Mouse (Mus musculus): ENCODE data around the gene Zbtb1. TPM values are rescaled to one million over a fixed set of nuclear protein-coding genes. Genes with fewer than 3 reads are reported as not detected.
A peak's percentile ranks its signal among the peaks of the same experiment; 100 is the strongest.
"Not testable (repeated sequence)": the region's sequence is repeated elsewhere in the genome, so short reads cannot be mapped to it uniquely, and the experiment has no call there.

Gene Zbtb1
- polyA plus RNA-seq, 1 experiment from 2014 or later = 8.2 TPM

DNA sequence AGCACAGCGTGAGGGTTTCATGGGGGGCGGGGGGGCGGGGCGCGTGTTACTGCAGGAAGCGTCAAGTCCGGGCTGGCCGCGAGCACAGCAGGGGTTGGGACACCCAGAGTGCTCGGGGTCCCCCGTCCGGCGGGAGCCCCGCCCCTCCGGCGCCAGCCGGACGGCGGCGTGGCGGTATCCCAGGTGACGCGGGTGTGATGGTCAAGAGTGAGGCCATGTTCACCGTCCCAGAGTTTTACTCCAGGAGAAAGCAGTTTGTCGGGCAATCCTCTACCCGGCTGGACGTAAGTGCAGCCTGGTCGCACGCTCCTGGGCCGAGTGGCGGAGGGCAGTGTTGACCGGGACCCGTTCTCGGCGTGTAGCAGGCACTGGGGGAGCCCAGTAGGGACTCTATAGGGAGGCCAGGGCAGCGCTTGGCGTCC lies 47.4 kb downstream of the Zbtb1 start, which contains the start of gene Ppp1r36:
Gene Ppp1r36 (plus strand): TSS at position 106 of the 422 bp plus-strand sequence.
- Histone ChIP-seq H3K27me3 (replicated peaks) (peaks cover 34% of the 10 kb centered on the region), H3K9me3 (replicated peaks) (0 out of 2 replicates have a peak, but pooled peaks cover 7% of the 10 kb centered on the region), H3K4me1 (peaks cover 16% of the 10 kb centered on the region), H3K27ac (no peak within 1 kb of the TSS), H3K4me3 (peak within 1 kb of the TSS; percentile 42), H3K9ac (peak within 1 kb of the TSS; percentile 27; the same call in 1 of the 2 replicates), H3K4me2 (peak within 1 kb of the TSS; percentile 70), H3K36me3 (no peaks in the 10 kb centered on the region)
- 5% methylated on average over 37 of the region's 37 CpGs for WGBS (ENCODE audit: insufficient replicate concordance)
- peak; percentile 70; the same call in 1 of the 2 replicates for ATAC-seq

DNA sequence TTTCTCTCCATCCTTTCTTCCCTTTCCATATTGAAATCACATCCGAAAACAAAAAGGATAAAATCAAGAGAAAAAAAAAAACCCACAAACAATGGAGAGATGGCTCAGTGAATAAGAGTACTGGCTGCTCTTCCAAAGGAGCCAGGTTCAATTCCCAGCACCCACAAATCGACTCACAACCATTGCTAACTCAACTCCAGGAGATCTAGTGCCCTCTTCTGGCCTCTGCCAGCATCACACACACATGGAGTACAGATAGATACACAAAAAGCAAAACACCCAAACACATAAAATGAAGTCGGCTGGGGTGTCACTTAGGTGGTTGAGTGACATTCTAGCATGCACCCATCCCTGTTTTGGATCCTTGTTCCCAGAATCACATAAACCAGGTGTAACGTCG lies 48.3 kb downstream of the Zbtb1 start:
- Histone ChIP-seq H3K4me2 (no peak overlapping the region), H3K9ac (no peak overlapping the region), H3K36me3 (no peaks in the 10 kb centered on the region), H3K9me3 (replicated peaks) (0 out of 2 replicates have a peak, but pooled peaks cover 7% of the 10 kb centered on the region), H3K4me3 (no peak overlapping the region), H3K4me1 (peaks cover 16% of the 10 kb centered on the region), H3K27me3 (replicated peaks) (peaks cover 34% of the 10 kb centered on the region), H3K27ac (no peak overlapping the region)
- 78% methylated on average over 5 of the region's 5 CpGs for WGBS (ENCODE audit: insufficient replicate concordance)
- no peak for ATAC-seq

DNA sequence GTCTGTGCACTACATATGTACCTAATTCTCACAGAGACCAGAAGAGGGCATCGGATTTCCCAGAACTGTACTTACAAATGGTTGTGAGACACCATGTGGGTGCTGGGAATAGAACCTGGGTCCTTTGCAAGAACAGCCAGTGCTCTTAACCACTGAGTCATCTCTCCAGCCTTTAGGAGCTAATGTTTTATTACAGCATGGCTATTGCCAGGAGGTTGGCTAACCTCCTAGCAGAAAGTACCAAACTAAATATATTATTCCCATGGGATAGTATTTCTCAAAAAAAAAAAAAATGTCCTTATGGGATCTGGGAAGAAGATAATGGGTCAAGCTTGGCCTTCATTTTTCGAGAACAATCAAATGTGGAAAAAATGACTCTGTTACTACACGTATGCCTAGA lies 55.2 kb downstream of the Zbtb1 start:
- H3K36me3 ChIP-seq = no peaks in the 10 kb centered on the region
- H3K9me3 ChIP-seq (replicated peaks) = no peaks in the 10 kb centered on the region; the same call in 1 of the 2 replicates
- H3K27me3 ChIP-seq (replicated peaks) = peaks cover 22% of the 10 kb centered on the region
- no peaks in the 10 kb centered on the region for H3K4me1 ChIP-seq
- no peak overlapping the region for H3K9ac ChIP-seq
- H3K27ac ChIP-seq = no peak overlapping the region
- no peak overlapping the region for H3K4me2 ChIP-seq
- no peak overlapping the region for H3K4me3 ChIP-seq
- 68% methylated on average over 3 of the region's 3 CpGs for WGBS (ENCODE audit: insufficient replicate concordance)
- ATAC-seq = no peak

DNA sequence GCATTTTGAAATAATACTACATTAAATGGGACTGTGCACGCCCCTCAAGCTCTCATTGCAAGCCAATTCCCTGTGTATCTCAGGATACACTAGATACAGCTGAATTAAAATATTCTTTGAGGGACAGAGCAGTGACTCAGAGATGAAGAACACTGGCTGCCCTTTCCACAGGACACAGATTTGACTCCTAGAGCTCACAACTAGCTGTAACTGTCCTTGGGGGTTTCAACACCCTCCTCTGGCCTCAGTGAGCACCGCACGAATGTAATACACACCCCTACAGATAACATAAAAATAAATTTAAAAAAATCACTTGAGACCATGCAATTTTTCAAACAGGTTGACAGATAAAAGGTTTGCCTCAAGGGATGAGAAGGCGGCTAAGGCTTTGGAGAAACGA lies 57.5 kb downstream of the Zbtb1 start:
- 40% methylated on average over 5 of the region's 5 CpGs for WGBS (ENCODE audit: insufficient replicate concordance)
- no peak overlapping the region for H3K4me3 ChIP-seq
- no peaks in the 10 kb centered on the region for H3K4me1 ChIP-seq
- no peak overlapping the region for H3K27ac ChIP-seq
- no peak for ATAC-seq
- H3K27me3 ChIP-seq (replicated peaks) = peaks cover 26% of the 10 kb centered on the region
- H3K36me3 ChIP-seq = no peaks in the 10 kb centered on the region
- H3K9ac ChIP-seq = no peak overlapping the region
- H3K4me2 ChIP-seq = no peak overlapping the region
- no peaks in the 10 kb centered on the region; the same call in 1 of the 2 replicates for H3K9me3 ChIP-seq (replicated peaks)

DNA sequence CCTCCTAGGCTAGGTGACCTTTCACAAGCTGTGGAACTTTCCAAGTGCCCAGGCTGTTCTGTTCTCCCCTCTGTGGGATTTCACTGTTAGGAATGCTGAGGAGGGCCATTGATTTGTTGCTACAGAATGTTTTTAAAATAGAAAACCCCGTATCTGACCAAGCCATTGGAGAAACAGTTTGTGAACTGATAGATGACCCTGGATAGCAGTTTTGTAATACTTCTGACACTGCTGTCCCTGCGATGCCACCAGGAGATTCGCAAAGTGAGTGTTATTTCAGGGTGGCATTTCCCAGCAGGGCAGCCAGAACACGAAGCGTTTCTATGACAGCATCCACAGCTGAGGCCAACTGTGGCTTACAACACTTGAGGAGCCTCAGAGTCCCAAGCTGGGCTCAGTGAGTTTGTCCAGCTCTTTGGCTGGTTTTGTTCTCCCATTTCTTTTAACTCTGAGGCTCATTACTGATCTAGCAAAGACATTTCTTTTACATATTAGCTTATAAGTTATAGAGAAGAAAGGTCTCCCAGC lies 60.9 kb downstream of the Zbtb1 start:
- Histone ChIP-seq H3K4me3 (no peak overlapping the region), H3K27me3 (replicated peaks) (peaks cover 53% of the 10 kb centered on the region), H3K9ac (no peak overlapping the region), H3K27ac (no peak overlapping the region), H3K9me3 (replicated peaks) (no peaks in the 10 kb centered on the region), H3K36me3 (no peaks in the 10 kb centered on the region), H3K4me2 (no peak overlapping the region), H3K4me1 (no peaks in the 10 kb centered on the region)
- no peak for ATAC-seq
- 45% methylated on average over 5 of the region's 5 CpGs for WGBS (ENCODE audit: insufficient replicate concordance)

DNA sequence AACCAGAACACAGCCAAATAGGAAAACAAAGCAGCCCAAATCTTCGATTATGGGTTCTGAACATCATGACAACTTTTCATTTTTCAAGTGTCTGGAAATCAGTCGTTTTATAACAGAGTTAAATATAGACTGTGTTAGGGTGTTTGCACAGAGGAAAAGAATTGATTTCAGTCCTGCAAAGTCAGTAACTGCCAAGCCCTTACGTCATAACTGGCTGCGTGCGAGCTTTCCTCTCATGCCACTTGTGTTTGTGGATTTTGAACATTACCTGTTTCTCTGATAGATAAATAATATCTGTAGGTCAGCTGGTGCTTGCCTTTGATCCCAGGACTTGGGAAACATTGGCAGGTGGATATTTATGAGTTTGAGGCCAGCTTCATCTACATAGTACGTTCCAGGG lies 61.4 kb downstream of the Zbtb1 start:
- Histone ChIP-seq H3K4me3 (no peak overlapping the region), H3K27me3 (replicated peaks) (peaks cover 53% of the 10 kb centered on the region), H3K27ac (no peak overlapping the region), H3K4me1 (no peaks in the 10 kb centered on the region), H3K9me3 (replicated peaks) (no peaks in the 10 kb centered on the region), H3K36me3 (no peaks in the 10 kb centered on the region), H3K9ac (no peak overlapping the region), H3K4me2 (no peak overlapping the region)
- ATAC-seq = no peak
- 69% methylated on average over 6 of the region's 6 CpGs for WGBS (ENCODE audit: insufficient replicate concordance)

DNA sequence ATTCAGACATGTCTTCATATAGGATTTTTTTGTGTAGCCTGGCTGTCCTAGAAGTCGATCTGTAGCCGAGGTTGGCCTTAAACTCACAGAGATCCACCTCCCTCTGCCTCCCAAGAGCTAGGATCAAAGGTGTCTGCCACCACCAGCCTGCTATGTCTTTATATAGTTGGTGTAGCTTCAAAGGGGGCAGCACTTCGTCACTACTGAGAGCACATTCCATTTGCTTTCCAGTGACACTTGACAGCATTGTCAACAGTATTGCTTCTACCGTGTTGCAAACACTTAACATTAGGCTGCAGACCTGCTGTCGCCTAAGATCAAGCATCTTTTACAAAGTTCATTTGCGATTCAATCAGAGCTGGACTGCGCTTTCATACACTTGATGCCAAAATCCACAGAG lies 64.0 kb downstream of the Zbtb1 start:
- 38% methylated on average over 7 of the region's 7 CpGs for WGBS (ENCODE audit: insufficient replicate concordance)
- no peak overlapping the region for H3K4me2 ChIP-seq
- ATAC-seq = no peak

DNA sequence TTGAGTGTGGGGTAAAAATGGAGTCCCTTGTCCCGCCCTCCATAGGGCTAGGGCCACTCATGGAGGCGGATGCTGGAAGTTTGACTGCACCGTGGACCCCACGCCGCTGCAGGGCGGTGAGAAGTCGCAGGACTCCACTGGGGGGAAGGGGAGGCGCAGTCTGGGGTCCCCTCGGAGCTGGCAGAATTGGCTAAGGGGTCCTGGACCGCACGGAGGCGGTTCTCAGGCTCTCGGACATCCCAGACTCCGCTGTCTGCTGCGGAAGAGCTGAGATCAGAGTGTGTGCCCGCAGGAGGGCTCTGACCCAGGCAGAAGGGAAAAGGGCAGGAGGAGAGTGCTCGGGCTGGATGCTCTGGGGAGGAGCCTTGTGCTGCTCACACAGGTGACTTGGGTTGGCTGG lies 65.0 kb downstream of the Zbtb1 start:
- H3K9me3 ChIP-seq (replicated peaks) = no peaks in the 10 kb centered on the region
- no peaks in the 10 kb centered on the region for H3K4me1 ChIP-seq
- H3K36me3 ChIP-seq = no peaks in the 10 kb centered on the region
- H3K4me2 ChIP-seq = peak overlapping the region; percentile 54
- H3K4me3 ChIP-seq = peak overlapping the region; percentile 36
- peaks cover 54% of the 10 kb centered on the region for H3K27me3 ChIP-seq (replicated peaks)
- WGBS (ENCODE audit: insufficient replicate concordance) = 4% methylated on average over 17 of the region's 17 CpGs
- no peak for ATAC-seq
- H3K27ac ChIP-seq = no peak overlapping the region
- H3K9ac ChIP-seq = no peak overlapping the region

More for the DNA sequence above, 64.0 kb downstream of the Zbtb1 start:
- H3K9ac ChIP-seq = no peak overlapping the region
- no peaks in the 10 kb centered on the region for H3K36me3 ChIP-seq
- H3K4me1 ChIP-seq = no peaks in the 10 kb centered on the region
- no peak overlapping the region for H3K27ac ChIP-seq
- no peaks in the 10 kb centered on the region for H3K9me3 ChIP-seq (replicated peaks)
- H3K27me3 ChIP-seq (replicated peaks) = peaks cover 54% of the 10 kb centered on the region
- H3K4me3 ChIP-seq = no peak overlapping the region

DNA sequence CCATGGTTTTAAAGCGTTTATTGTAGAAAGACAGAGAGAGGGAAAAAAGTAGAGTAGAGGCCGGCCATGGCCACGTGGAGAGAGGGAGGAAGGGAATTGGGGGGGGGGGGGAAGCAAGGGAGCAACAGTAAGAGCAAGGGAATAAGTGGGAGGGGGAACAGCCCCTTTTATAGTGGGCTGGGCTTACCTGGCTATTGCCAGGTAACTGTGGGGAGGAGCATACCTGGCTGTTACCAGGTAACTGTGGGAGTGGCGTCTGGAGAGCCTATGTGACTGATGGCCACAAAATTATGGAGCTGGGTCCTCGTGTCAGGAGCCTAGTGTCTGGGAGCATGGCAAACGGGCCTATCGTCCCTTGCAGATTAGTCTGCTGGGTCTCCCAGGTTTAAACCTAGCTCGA lies 65.5 kb downstream of the Zbtb1 start:
- Histone ChIP-seq H3K4me2 (peak overlapping the region; percentile 54; the same call in 1 of the 2 replicates), H3K27me3 (replicated peaks) (peaks cover 54% of the 10 kb centered on the region), H3K27ac (no peak overlapping the region), H3K36me3 (no peaks in the 10 kb centered on the region), H3K4me1 (no peaks in the 10 kb centered on the region), H3K9me3 (replicated peaks) (no peaks in the 10 kb centered on the region), H3K9ac (no peak overlapping the region), H3K4me3 (no peak overlapping the region)
- WGBS (ENCODE audit: insufficient replicate concordance) = 45% methylated on average over 8 of the region's 8 CpGs
- no peak for ATAC-seq

DNA sequence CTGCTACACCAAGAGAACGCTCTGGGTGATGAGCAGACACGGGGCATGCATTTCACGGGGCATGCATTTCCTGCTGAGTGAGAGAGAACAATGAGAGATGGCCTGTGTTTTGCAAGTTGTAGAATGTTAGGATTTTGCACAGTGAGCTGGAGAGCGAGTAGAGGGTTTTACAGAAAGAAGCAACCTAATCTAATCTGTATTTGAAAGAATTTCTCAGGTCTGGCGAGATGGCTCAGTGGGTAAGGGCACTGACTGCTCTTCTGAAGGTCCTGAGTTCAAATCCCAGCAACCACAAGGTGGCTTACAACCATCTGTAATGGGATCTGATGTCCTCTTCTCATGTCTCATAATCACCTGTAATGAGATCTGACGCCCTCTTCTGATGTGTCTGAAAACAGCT lies 73.4 kb downstream of the Zbtb1 start:
- not testable (repeated sequence) for H3K36me3 ChIP-seq; H3K4me2 ChIP-seq; H3K27ac ChIP-seq; H3K27me3 ChIP-seq (replicated peaks); H3K4me3 ChIP-seq; ATAC-seq; H3K4me1 ChIP-seq; H3K9ac ChIP-seq; H3K9me3 ChIP-seq (replicated peaks)
- WGBS (ENCODE audit: insufficient replicate concordance) = 67% methylated on average over 6 of the region's 6 CpGs

DNA sequence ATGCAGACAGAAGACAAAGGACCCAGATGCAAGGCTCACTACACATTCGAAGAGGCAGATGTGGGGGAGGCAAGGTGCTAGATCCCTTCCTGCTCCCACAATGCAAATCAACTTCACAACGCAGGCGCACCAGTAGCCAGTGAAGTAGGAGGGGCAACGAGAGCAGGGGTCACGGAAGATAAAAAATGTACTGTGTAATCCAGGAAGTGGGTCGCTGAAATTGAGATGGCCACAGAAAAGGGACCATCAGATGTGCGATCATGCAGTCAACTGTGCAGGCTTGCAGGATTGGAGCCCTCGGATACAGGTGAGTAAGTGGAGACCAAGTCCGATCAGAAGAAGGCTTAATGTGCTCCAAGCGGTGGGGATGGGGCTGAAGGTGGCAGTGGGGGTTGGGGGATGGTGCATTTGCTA lies 74.3 kb downstream of the Zbtb1 start:
- no peak overlapping the region for H3K27ac ChIP-seq
- H3K9ac ChIP-seq = 0 out of 2 replicates have a peak overlapping the region, but pooled peaks have one; percentile 17
- peak overlapping the region; percentile 41 for H3K4me2 ChIP-seq
- no peaks in the 10 kb centered on the region for H3K36me3 ChIP-seq
- H3K4me3 ChIP-seq = peak overlapping the region; percentile 48
- 39% methylated on average over 10 of the region's 10 CpGs for WGBS (ENCODE audit: insufficient replicate concordance)
- peaks cover 10% of the 10 kb centered on the region for H3K4me1 ChIP-seq
- no peaks in the 10 kb centered on the region for H3K27me3 ChIP-seq (replicated peaks)
- ATAC-seq = no peak
- H3K9me3 ChIP-seq (replicated peaks) = no peaks in the 10 kb centered on the region

DNA sequence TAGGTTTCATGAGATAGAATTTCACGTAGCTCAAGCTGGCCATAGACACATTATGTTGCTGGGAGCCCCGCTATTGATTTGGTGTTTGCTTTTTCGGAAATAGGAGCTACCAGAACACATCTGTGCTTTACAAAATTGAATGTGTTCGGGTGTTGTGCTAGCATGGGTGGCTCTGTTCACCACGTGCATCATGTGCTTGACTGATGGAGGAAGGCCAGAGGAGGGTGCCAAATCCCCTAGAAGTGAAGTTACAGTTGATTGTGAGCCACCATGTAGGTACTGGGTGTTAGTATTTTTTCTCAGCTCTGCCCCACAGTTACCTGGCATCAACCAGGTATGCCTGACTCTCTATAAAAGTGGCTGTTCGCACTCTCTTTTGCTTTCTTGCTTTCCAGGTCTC lies 74.8 kb downstream of the Zbtb1 start:
- Histone ChIP-seq H3K4me2 (peak overlapping the region; percentile 41), H3K4me3 (peak overlapping the region; percentile 48), H3K4me1 (peaks cover 10% of the 10 kb centered on the region), H3K9me3 (replicated peaks) (no peaks in the 10 kb centered on the region), H3K27me3 (replicated peaks) (no peaks in the 10 kb centered on the region), H3K36me3 (no peaks in the 10 kb centered on the region), H3K9ac (no peak overlapping the region), H3K27ac (no peak overlapping the region)
- ATAC-seq = no peak
- 67% methylated on average over 6 of the region's 6 CpGs for WGBS (ENCODE audit: insufficient replicate concordance)

DNA sequence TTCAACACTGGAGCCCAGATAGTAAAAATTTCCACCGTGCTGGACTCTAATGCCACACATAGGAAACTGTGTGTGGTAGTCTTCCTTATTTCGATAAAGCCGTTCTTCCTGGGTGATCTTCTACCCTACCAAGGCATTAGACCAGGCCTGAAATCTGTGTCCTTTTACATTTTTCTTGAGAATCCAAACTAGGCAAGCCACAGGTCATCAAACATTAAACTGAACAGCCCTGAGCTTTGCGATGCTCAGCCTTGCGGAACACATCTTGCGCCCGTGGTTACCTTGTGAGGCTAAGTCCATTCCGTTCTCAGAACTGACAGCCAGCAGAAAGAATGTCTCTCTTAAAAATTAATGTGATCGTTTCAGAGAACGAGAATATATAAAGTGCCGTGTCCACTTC lies 76.1 kb downstream of the Zbtb1 start:
- H3K4me2 ChIP-seq = 0 out of 2 replicates have a peak overlapping the region, but pooled peaks have one; percentile 1

More for the DNA sequence above, 76.1 kb downstream of the Zbtb1 start:
- no peaks in the 10 kb centered on the region for H3K9me3 ChIP-seq (replicated peaks)
- H3K36me3 ChIP-seq = no peaks in the 10 kb centered on the region
- no peak overlapping the region for H3K9ac ChIP-seq
- no peak overlapping the region for H3K27ac ChIP-seq
- no peaks in the 10 kb centered on the region for H3K27me3 ChIP-seq (replicated peaks)
- H3K4me1 ChIP-seq = peaks cover 10% of the 10 kb centered on the region
- no peak for ATAC-seq
- WGBS (ENCODE audit: insufficient replicate concordance) = 75% methylated on average over 11 of the region's 11 CpGs
- no peak overlapping the region for H3K4me3 ChIP-seq

Measured in liver, embryonic 12.5 days (tissue).